Mouse (Mus musculus): Measurements from ENCODE around the gene Galm.
"Not testable (repeated sequence)": the region's sequence is repeated elsewhere in the genome, so short reads cannot be mapped to it uniquely, and the experiment has no call there.

Gene Galm

DNA sequence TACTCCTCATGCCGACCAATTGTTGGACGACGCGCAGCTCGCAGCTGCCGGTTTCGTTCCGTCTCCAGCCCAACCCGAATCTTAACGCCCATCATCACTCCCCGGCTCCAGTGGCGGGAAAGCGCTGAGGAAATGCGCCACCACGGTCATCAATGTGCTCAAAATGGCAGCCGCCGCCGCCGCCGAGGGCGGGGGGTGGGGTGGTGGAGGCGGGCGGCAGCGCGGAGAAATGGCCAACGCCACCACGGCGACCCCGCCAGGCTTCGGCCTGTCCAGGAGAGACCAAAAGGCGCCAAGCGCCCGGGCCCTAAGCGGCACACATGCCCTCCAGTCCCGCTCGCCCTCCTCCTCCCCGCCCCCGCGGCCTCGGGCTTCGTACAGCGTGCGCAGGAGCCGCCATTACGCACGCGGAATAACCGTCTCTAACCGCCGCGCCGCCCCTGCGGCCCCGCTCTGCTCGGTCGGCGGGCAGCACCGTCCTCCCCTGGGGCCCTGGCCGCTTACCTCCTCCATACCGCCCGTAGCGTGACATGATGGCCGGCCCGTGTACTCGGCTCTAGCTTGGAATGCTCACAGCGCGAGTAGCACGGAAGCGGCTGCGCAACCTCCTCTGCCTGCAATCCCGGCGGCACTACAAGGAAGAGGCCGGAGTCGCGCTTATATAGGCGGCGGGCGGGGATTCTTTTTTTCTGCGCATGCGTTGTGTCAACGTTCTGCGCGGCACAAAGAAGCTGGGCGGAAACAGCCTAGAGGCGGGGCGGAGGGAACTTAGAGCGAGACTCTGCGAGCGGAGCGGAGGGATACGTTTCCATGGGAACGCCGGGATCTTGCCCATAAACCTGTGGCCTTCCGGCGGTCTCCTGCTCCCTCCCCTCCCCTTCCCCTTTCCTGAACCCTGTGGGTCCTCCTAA lies 79.7 kb downstream of the Galm start, which contains the start of the genes Srsf7 and Ttc39d:
Gene Srsf7 (minus strand): TSS at position 637 of the 911 bp plus-strand sequence.
Gene Ttc39d (plus strand): TSS at position 790 of the 911 bp plus-strand sequence.
- DNase-seq (ENCODE audit: extremely low spot score, low spot score), result peak; percentile 99

GRCm38 (mm10) chr17:80213998-80214397 lies 86.7 kb downstream of the Galm start:
- DNase-seq (ENCODE audit: extremely low spot score, low spot score), result not testable (repeated sequence)

DNA sequence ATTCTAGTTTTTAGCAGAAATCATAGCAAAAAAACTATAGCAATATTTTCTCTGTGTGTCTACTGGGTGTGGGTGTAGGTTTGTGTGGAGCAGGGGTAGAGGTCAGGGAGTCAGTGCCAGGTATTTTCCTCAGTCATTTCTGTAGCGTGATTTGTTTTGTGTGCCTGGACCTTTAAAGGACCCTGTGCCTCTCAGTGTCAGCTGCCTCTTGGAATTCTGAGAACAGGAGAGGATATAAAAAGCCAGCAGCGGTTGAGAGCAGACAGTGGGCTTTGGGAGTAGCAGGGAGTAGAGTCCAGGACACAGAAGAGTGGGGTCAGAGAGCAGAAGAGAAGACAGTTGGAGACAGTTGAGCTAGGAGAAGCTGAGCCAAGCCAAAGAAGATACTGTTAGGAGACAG lies 92.9 kb downstream of the Galm start:
- DNase-seq (ENCODE audit: extremely low spot score, low spot score), result no peak

- no peak for DNase-seq (ENCODE audit: extremely low spot score, low spot score)
Observed at GRCm38 (mm10) chr17:80221202-80221601, 93.9 kb downstream of the Galm start.

GRCm38 (mm10) chr17:80221890-80222628 lies 94.8 kb downstream of the Galm start:
- DNase-seq (ENCODE audit: extremely low spot score, low spot score), result no peak

- no peak for DNase-seq (ENCODE audit: extremely low spot score, low spot score)
Observed at GRCm38 (mm10) chr17:80223829-80224228, 96.6 kb downstream of the Galm start.

DNA sequence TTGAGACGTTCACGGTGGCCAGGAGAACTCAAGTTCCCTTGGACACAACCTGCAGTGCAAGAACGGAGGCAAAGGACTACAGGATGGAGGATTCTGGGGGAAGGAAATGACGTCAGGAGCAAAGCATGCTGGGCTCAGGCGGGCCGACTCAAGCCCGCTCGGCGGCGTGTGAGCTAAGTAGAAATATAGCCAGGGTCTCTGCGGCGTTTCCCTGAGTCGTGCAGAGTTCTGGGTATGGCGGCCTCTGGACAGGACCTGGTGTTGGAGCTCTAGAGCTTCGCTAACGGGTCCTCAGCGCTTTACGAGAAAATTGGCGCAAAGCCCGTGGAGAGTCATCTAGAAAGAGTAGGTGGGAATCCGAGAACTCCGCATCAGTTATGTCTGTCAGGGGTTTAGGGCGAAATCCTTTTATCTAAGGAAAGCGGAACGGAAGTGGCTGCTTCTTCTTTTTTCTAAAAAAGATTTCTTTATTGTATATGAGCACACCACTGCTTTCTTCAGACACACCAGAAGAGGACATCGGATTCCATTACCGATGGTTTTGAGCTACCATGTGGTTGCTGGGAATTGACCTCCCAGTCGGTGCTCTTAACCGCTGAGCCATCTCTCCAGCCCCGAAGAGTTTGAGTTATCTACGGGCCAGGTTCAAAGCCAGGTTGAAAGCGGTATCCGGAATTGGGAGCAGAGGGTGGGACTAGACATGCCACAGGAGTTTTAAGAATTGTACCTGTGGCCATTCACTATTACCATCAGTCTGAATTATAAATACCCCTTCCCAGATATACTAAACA lies 97.2 kb downstream of the Galm start, which contains the start of gene Gemin6:
Gene Gemin6 (plus strand): TSS at position 116 of the 791 bp plus-strand sequence.
- peak; percentile 85 for DNase-seq (ENCODE audit: extremely low spot score, low spot score)

DNA sequence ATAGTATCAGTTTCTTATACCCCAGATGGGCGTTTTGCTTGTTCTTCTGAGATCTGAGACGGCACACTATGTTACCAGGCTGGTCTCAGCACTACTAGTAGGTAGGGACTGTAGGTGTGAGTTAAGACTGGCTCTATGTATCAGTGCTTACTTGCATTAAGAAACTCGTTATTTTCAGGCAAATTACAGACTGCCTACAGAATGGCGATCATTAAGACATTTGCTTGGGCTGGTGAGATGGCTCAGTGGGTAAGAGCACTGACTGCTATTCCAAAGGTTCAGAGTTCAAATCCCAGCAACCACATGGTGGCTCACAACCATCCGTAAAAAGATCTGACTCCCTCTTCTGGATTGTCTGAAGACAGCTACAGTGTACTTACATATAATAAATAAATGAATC lies 97.9 kb downstream of the Galm start:
- DNase-seq (ENCODE audit: extremely low spot score, low spot score), result not testable (repeated sequence)

- DNase-seq (ENCODE audit: extremely low spot score, low spot score), result no peak
Observed at GRCm38 (mm10) chr17:80229396-80229795, 102.1 kb downstream of the Galm start.

GRCm38 (mm10) chr17:80233844-80234243 lies 106.6 kb downstream of the Galm start:
- no peak for DNase-seq (ENCODE audit: extremely low spot score, low spot score)

GRCm38 (mm10) chr17:80234376-80234775 lies 107.1 kb downstream of the Galm start:
- no peak for DNase-seq (ENCODE audit: extremely low spot score, low spot score)
